Mouse (Mus musculus): ENCODE measurements around the gene Dip2a. TPM values are rescaled to one million over a fixed set of nuclear protein-coding genes. Genes with fewer than 3 reads are reported as not detected.

The Dip2a gene
- polyA plus RNA-seq, 1 experiment from 2014 or later, result 4.0 TPM

- no peaks in the 10 kb centered on the region for H3K4me1 ChIP-seq (replicated peaks; ENCODE audit: control insufficient read depth, insufficient read depth)
- H3K27ac ChIP-seq (replicated peaks), result no peak overlapping the region
- no peak for DNase-seq (ENCODE audit: low spot score)
- no peak for TF ChIP-seq CTCF (IDR thresholded peaks at IDR 0.05; ENCODE audit: low read depth)
- TF ChIP-seq EP300 (optimal IDR thresholded peaks at IDR 0.05), result no peak
- ATAC-seq (ENCODE audit: low FRiP score, low TSS enrichment), result no peak
- H3K4me3 ChIP-seq (ENCODE audit: low read depth, low read length), result no peak overlapping the region
- WGBS, result 82% methylated on average over 10 of the region's 10 CpGs
- H3K36me3 ChIP-seq (ENCODE audit: control insufficient read depth, insufficient read depth, low read length), result peaks cover 32% of the 10 kb centered on the region
- no peak overlapping the region for H3K4me2 ChIP-seq (replicated peaks; ENCODE audit: low read depth)
- no peak overlapping the region for H3K9ac ChIP-seq (ENCODE audit: low read length)
- no peaks in the 10 kb centered on the region for H3K9me3 ChIP-seq (ENCODE audit: control insufficient read depth, low read length)
- H3K27me3 ChIP-seq (ENCODE audit: control insufficient read depth, insufficient read depth, low read length), result no peaks in the 10 kb centered on the region
Measured at GRCm38 (mm10) chr10:76275256-76275655, 69.8 kb downstream of the Dip2a start.

DNA sequence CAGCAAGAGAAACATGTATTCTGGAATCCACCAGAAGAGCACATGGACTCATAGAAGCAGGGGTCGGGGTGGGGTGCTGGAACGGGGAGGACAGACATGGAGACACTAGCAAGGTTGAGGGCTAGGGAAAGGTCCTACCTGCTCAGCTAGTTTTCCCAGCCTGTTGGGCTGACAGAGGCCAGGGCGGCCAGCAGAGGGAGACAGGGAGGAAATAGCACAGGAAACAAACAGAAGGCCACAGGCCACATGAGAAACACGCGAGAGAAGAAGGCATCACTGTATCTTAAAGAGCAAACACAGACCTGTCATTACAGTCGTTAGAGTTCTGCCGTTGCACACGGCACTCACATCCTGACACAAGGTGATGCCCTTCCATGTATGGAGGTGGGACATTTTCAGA, 73.9 kb downstream of the Dip2a start:
- no peaks in the 10 kb centered on the region for H3K4me1 ChIP-seq (replicated peaks; ENCODE audit: control insufficient read depth, insufficient read depth)
- ATAC-seq (ENCODE audit: low FRiP score, low TSS enrichment) (peak; percentile 32; the same call in 1 of the 2 replicates), DNase-seq (ENCODE audit: low spot score) (peak; percentile 74)
- 38% methylated on average over 8 of the region's 8 CpGs for WGBS
- H3K4me3 ChIP-seq (ENCODE audit: low read depth, low read length), result no peak overlapping the region
- no peak overlapping the region for H3K9ac ChIP-seq (ENCODE audit: low read length)
- no peaks in the 10 kb centered on the region for H3K9me3 ChIP-seq (ENCODE audit: control insufficient read depth, low read length)
- peaks cover 24% of the 10 kb centered on the region for H3K36me3 ChIP-seq (ENCODE audit: control insufficient read depth, insufficient read depth, low read length)
- TF ChIP-seq EP300 (optimal IDR thresholded peaks at IDR 0.05) (no peak), CTCF (IDR thresholded peaks at IDR 0.05; ENCODE audit: low read depth) (peak; percentile 80)
- no peak overlapping the region for H3K27ac ChIP-seq (replicated peaks)
- no peak overlapping the region for H3K4me2 ChIP-seq (replicated peaks; ENCODE audit: low read depth)
- H3K27me3 ChIP-seq (ENCODE audit: control insufficient read depth, insufficient read depth, low read length), result no peaks in the 10 kb centered on the region

DNA sequence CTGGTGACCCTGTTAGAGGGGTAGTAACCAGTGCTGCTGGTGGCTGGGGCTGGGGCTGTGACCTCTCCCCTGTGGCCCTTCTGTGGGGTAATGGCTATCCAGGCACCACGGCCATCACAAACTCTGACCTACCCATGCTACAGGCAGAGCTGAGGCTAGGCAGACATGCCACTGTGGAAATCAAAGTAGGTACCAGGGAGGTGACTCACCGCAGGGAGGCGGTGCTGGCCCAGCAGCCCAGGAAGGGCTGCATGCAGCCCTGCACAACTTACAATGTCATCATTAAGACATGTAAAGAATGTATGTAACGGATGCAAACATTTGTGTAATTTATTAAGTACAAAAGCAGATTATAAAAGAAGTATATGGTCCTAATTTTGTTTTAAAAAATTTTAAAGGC, 82.7 kb downstream of the Dip2a start:
- Histone ChIP-seq H3K4me2 (replicated peaks; ENCODE audit: low read depth) (no peak overlapping the region), H3K4me3 (ENCODE audit: low read depth, low read length) (no peak overlapping the region), H3K4me1 (replicated peaks; ENCODE audit: control insufficient read depth, insufficient read depth) (no peaks in the 10 kb centered on the region), H3K36me3 (ENCODE audit: control insufficient read depth, insufficient read depth, low read length) (peaks cover 17% of the 10 kb centered on the region), H3K9ac (ENCODE audit: low read length) (no peak overlapping the region), H3K27me3 (ENCODE audit: control insufficient read depth, insufficient read depth, low read length) (no peaks in the 10 kb centered on the region), H3K27ac (replicated peaks) (0 out of 2 replicates have a peak overlapping the region, but pooled peaks have one; percentile 18), H3K9me3 (ENCODE audit: control insufficient read depth, low read length) (no peaks in the 10 kb centered on the region)
- TF ChIP-seq CTCF (IDR thresholded peaks at IDR 0.05; ENCODE audit: low read depth), result no peak
- no peak for TF ChIP-seq EP300 (optimal IDR thresholded peaks at IDR 0.05)
- DNase-seq (ENCODE audit: low spot score), result peak; percentile 55
- peak; percentile 67 for ATAC-seq (ENCODE audit: low FRiP score, low TSS enrichment)
- 56% methylated on average over 4 of the region's 4 CpGs for WGBS

DNA sequence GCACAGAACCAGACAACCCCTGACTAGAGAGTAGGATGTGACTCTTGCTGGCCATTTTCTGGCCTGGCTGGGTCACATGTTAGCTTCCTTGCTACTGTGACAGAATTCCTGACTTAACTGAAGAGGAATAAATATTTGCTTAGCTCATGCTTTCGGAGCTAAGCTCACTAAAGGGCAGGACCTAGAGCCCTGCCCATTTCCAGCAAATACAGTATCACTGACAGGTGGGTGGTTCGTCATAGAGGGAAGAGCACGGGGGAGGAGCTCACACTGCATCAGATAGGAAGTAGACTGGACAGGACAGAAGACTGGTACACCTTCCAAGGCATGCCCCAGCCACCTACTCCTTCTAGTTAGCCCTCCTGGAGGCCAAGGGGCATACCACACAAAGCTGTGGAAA, 83.6 kb downstream of the Dip2a start:
- Histone ChIP-seq H3K4me3 (ENCODE audit: low read depth, low read length) (no peak overlapping the region), H3K27ac (replicated peaks) (no peak overlapping the region), H3K36me3 (ENCODE audit: control insufficient read depth, insufficient read depth, low read length) (peaks cover 14% of the 10 kb centered on the region), H3K27me3 (ENCODE audit: control insufficient read depth, insufficient read depth, low read length) (no peaks in the 10 kb centered on the region), H3K9me3 (ENCODE audit: control insufficient read depth, low read length) (no peaks in the 10 kb centered on the region), H3K9ac (ENCODE audit: low read length) (no peak overlapping the region), H3K4me1 (replicated peaks; ENCODE audit: control insufficient read depth, insufficient read depth) (no peaks in the 10 kb centered on the region), H3K4me2 (replicated peaks; ENCODE audit: low read depth) (no peak overlapping the region)
- peak; percentile 88 for ATAC-seq (ENCODE audit: low FRiP score, low TSS enrichment)
- TF ChIP-seq CTCF (IDR thresholded peaks at IDR 0.05; ENCODE audit: low read depth), result no peak
- DNase-seq (ENCODE audit: low spot score), result peak; percentile 46
- WGBS, result 50% methylated on average over 3 of the region's 3 CpGs

- TF ChIP-seq EP300 (optimal IDR thresholded peaks at IDR 0.05) (no peak), CTCF (IDR thresholded peaks at IDR 0.05; ENCODE audit: low read depth) (peak; percentile 68)
- Histone ChIP-seq H3K4me1 (replicated peaks; ENCODE audit: control insufficient read depth, insufficient read depth) (no peaks in the 10 kb centered on the region), H3K27me3 (ENCODE audit: control insufficient read depth, insufficient read depth, low read length) (no peaks in the 10 kb centered on the region), H3K4me2 (replicated peaks; ENCODE audit: low read depth) (no peak overlapping the region), H3K9ac (ENCODE audit: low read length) (no peak overlapping the region), H3K27ac (replicated peaks) (no peak overlapping the region), H3K9me3 (ENCODE audit: control insufficient read depth, low read length) (no peaks in the 10 kb centered on the region), H3K4me3 (ENCODE audit: low read depth, low read length) (no peak overlapping the region), H3K36me3 (ENCODE audit: control insufficient read depth, insufficient read depth, low read length) (peaks cover 7% of the 10 kb centered on the region)
- WGBS, result 41% methylated on average over 11 of the region's 11 CpGs
- ATAC-seq (ENCODE audit: low FRiP score, low TSS enrichment) (no peak), DNase-seq (ENCODE audit: low spot score) (no peak)
Measured at GRCm38 (mm10) chr10:76260358-76261059, 84.6 kb downstream of the Dip2a start.

GRCm38 (mm10) chr10:76259566-76260232, 85.4 kb downstream of the Dip2a start:
- Histone ChIP-seq H3K9ac (ENCODE audit: low read length) (no peak overlapping the region), H3K27me3 (ENCODE audit: control insufficient read depth, insufficient read depth, low read length) (no peaks in the 10 kb centered on the region), H3K27ac (replicated peaks) (no peak overlapping the region), H3K4me1 (replicated peaks; ENCODE audit: control insufficient read depth, insufficient read depth) (no peaks in the 10 kb centered on the region), H3K36me3 (ENCODE audit: control insufficient read depth, insufficient read depth, low read length) (no peaks in the 10 kb centered on the region), H3K9me3 (ENCODE audit: control insufficient read depth, low read length) (no peaks in the 10 kb centered on the region), H3K4me2 (replicated peaks; ENCODE audit: low read depth) (no peak overlapping the region), H3K4me3 (ENCODE audit: low read depth, low read length) (no peak overlapping the region)
- WGBS, result 75% methylated on average over 18 of the region's 18 CpGs
- TF ChIP-seq CTCF (IDR thresholded peaks at IDR 0.05; ENCODE audit: low read depth), result no peak
- no peak for TF ChIP-seq EP300 (optimal IDR thresholded peaks at IDR 0.05)
- ATAC-seq (ENCODE audit: low FRiP score, low TSS enrichment) (no peak), DNase-seq (ENCODE audit: low spot score) (no peak)
